Mouse (Mus musculus) heart, embryonic 15.5 days (tissue): ENCODE measurements around the gene Zfp180. TPM values are rescaled to one million over a fixed set of nuclear protein-coding genes. Genes with fewer than 3 reads are reported as not detected.

ENCODE experiments used
- ATAC-seq: fragments of 200-750 bp; cut with Nextera tagmentation; replicated peaks from 2 replicates; pipeline ENCODE4 v1.8.0; 2017; ENCODE audit warnings: low read depth, moderate TSS enrichment; ENCODE audit not compliant: insufficient number of reproducible peaks, insufficient read depth, low FRiP score
- H3K27ac ChIP-seq: fragments of 300-500 bp; sonication (generic); 2 replicates; pipeline ENCODE4 v1.5.1; 2015; ENCODE audit warnings: mild to moderate bottlenecking, inconsistent platforms
- H3K27me3 ChIP-seq: fragments of 300-500 bp; sonication (generic); 2 replicates; pipeline ENCODE4 v1.6.1; 2015; ENCODE audit warnings: inconsistent platforms
- H3K36me3 ChIP-seq: fragments of 300-500 bp; sonication (generic); 2 replicates; pipeline ENCODE4 v1.6.1; 2015; ENCODE audit warnings: mild to moderate bottlenecking, inconsistent platforms
- H3K4me1 ChIP-seq: fragments of 300-500 bp; sonication (generic); replicated peaks from 2 replicates; pipeline ENCODE4 v1.6.1; 2015; ENCODE audit warnings: inconsistent platforms
- H3K4me2 ChIP-seq: fragments of 300-500 bp; sonication (generic); 2 replicates; pipeline ENCODE4 v1.6.1; 2015; ENCODE audit warnings: inconsistent platforms, mild to moderate bottlenecking, moderate library complexity
- H3K4me3 ChIP-seq: fragments of 300-500 bp; sonication (generic); 2 replicates; pipeline ENCODE4 v1.5.1; 2015; ENCODE audit warnings: mild to moderate bottlenecking, inconsistent platforms
- H3K9ac ChIP-seq: fragments of 300-500 bp; sonication (generic); 2 replicates; pipeline ENCODE4 v1.6.1; 2015; ENCODE audit warnings: mild to moderate bottlenecking, inconsistent platforms
- H3K9me3 ChIP-seq: fragments of 300-500 bp; sonication (generic); replicated peaks from 2 replicates; pipeline ENCODE4 v1.6.1; 2016; ENCODE audit warnings: inconsistent platforms
- WGBS: fragments of 180-500 bp; shearing (Covaris S2); methylation state at CpG from one replicate; pipeline ENCODE4 v1.1.7; 2015; ENCODE audit warnings: mixed read lengths; 5-methylcytosine and 5-hydroxymethylcytosine counted together
- polyA plus RNA-seq: library from polyadenylated mRNA; unstranded; fragments of >200 nt; fragmentation: Nextera tagmentation; extraction: Ambion mirVana; gene quantifications from 2 replicates; pipeline ENCODE4 v1.2.1, GENCODE M21; 2015

Zfp180 gene
- polyA plus RNA-seq, 1 experiment from 2014 or later, result 11.5 TPM

DNA sequence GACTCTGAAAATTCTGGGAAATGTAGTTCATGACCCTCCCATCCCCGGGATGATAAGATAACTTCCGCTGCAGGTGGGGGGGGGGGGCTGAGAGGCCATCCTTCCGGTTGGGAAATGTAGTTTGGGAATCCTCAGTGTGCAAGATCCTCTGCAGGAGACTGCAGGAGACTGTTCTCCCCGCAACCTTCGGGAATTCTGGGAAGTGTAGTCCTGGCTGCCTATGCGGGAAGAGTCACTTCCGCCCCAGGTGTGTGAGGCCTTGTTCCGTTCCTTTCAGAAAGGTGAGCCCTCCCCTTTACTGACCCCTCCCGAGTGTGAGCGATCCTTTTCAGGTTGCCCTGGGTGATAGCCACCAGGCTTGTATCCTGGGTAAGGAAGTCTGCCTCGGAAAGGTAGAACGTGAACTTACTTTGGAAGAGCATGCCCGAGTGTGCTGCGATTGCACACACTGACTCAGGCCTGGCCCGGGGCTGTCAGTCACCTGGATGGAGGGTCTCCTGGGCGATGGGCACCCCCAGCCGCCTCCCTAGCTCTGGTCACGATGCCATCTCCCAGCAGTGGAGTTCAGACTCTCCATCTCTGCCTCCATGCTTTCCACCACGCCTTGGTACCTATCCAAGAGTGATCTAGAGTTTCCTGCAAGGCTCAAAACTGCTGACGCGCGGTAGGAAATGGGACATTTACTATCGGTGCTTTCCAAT is 30.6 kb downstream of the Zfp180 start, which contains the start of gene Zfp112:
Gene Zfp112, plus strand, starts transcription at position 159 of the 701 bp plus-strand sequence.
- peak within 1 kb of the TSS; percentile 71 for H3K9ac ChIP-seq
- ATAC-seq, result peak; percentile 96
- peaks cover 5% of the 10 kb centered on the region for H3K4me1 ChIP-seq
- WGBS, result 1% methylated on average over 23 of the region's 23 CpGs
- peak within 1 kb of the TSS; percentile 78 for H3K27ac ChIP-seq
- H3K4me2 ChIP-seq, result peak within 1 kb of the TSS; percentile 82
- peak within 1 kb of the TSS; percentile 63 for H3K4me3 ChIP-seq
- H3K27me3 ChIP-seq, result no peaks in the 10 kb centered on the region
- H3K9me3 ChIP-seq, result peaks cover 11% of the 10 kb centered on the region; the same call in 1 of the 2 replicates
- H3K36me3 ChIP-seq, result peaks cover 23% of the 10 kb centered on the region

DNA sequence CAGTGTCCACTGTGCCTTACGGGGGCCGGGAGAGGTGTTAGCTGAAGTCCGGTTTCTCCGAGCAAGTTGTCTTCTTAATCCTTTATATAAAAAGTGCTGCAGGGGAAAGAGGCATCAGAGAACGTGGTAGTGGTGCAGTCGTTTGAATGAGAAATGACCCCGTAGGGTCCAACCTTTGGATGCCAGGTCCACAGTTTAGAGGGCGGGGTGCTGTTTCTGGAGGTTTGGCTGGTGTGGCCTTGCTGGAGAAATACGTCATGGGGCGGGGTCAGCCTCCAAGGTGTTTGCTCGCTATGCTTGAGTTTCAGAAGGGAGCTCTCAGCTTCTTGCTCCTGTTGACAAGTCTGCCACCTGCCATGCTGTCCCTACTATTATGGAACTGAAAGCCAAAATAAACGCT is 31.3 kb downstream of the Zfp180 start:
- Histone ChIP-seq H3K27me3 (no peaks in the 10 kb centered on the region), H3K4me1 (peaks cover 5% of the 10 kb centered on the region), H3K4me3 (peak overlapping the region; percentile 63), H3K4me2 (peak overlapping the region; percentile 82), H3K9ac (peak overlapping the region; percentile 71), H3K27ac (peak overlapping the region; percentile 78), H3K36me3 (peaks cover 16% of the 10 kb centered on the region), H3K9me3 (peaks cover 4% of the 10 kb centered on the region; the same call in 1 of the 2 replicates)
- no peak for ATAC-seq
- 11% methylated on average over 12 of the region's 12 CpGs for whole genome bisulfite sequencing

DNA sequence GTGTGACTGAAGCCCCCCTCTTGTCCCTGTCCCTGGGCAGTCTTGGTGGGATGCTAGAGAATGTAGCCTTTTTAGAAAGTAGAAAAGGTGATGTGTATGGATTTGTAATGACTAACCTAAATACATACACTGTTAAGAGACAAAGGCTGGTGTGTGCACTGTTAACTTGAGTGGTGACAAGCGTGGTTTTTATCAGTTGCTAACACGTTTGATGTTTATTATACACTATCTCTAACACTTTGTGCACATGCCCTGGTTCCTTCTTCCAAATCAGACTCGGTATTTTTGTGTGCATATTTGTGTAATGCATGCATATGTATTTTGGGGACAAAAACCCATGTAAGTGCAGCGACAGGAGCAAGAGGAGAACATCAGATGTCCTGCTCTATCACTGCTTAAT is 34.9 kb downstream of the Zfp180 start:
- WGBS, result 64% methylated on average over 4 of the region's 4 CpGs

DNA sequence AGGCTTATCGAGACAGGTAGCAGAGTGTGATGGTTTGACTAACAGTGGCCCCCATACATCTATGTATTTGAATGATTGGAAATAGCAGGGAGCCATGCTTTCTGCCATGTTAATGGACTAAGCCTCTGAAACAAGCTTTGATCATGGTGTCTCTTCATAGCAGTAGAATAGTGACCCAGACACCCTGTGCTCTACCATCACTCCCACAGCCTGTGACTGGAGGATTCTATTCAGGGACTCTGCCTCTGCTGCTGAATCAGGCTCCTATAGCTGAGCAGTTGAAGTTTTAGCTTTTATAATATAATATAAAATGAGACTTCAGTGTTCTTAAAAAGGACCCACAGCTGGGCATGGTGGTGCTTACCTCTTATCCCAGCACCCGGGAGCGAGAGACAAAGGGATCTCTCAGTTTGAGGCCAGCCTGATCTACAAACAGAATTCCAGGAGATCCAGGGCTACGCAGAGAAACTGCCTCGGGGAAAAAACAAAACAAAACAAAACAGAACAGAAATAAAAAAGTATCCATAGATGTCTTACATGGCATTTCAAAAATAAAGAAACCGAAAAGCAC is 51.8 kb downstream of the Zfp180 start:
- peak overlapping the region; percentile 75 for H3K9ac ChIP-seq
- no peak overlapping the region for H3K27ac ChIP-seq
- H3K4me3 ChIP-seq, result peak overlapping the region; percentile 76
- peaks cover 23% of the 10 kb centered on the region for H3K36me3 ChIP-seq
- H3K27me3 ChIP-seq, result no peaks in the 10 kb centered on the region
- WGBS, result 18% methylated on average over 6 of the region's 6 CpGs
- H3K4me1 ChIP-seq, result peaks cover 11% of the 10 kb centered on the region
- H3K4me2 ChIP-seq, result peak overlapping the region; percentile 74
- ATAC-seq, result no peak
- no peaks in the 10 kb centered on the region for H3K9me3 ChIP-seq

More for the DNA sequence above, 34.9 kb downstream of the Zfp180 start:
- ATAC-seq, result no peak
- H3K4me2 ChIP-seq, result no peak overlapping the region
- no peaks in the 10 kb centered on the region for H3K27me3 ChIP-seq
- H3K27ac ChIP-seq, result no peak overlapping the region
- no peak overlapping the region for H3K4me3 ChIP-seq
- no peak overlapping the region for H3K9ac ChIP-seq
- H3K9me3 ChIP-seq, result no peaks in the 10 kb centered on the region
- peaks cover 5% of the 10 kb centered on the region for H3K4me1 ChIP-seq
- H3K36me3 ChIP-seq, result no peaks in the 10 kb centered on the region

DNA sequence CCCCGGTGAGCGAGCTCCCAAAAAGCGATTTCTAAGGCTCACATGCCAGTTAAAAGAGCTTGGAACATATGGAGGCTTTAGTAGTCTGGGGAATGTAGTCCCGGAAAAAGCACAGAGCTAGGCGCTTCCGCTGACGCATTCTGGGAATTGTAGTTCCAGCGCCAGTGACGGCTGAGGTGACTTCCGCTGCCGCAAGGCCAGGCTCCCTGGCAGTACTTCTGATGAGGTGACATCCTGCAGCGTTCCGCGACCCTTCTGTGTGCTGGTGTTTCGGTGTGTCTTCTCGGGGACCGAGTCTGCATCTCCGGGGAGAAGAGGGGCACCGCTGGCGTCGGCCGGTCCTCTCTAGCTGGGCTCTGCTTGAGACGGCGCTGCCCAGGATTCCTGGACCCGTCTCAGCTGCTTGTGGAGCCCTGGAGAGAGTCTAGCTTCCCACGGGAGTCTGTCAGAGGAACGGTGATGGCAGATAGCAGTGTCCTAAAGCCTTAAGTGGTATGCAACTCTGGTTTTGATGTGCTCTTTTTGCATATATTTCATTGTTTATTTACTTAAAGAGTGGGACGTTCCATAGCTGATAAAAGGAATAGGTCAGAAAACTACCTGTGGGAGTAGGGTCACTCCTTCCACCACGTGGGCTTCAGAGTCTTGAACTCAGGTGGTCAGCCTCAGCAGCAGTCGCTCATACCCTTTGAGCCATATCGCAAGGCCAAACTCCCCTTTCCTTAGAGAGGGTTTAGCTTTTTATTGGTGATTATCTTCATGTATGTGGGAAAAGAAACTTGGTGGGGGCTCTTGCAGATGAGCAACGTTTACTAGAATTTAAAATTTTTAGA is 52.5 kb downstream of the Zfp180 start, which contains the start of gene Zfp235:
Gene Zfp235, plus strand, starts transcription at position 174 of the 833 bp plus-strand sequence.
- H3K4me2 ChIP-seq, result peak within 1 kb of the TSS; percentile 74
- H3K9me3 ChIP-seq, result no peaks in the 10 kb centered on the region
- peaks cover 11% of the 10 kb centered on the region for H3K4me1 ChIP-seq
- peak; percentile 93 for ATAC-seq
- H3K36me3 ChIP-seq, result peaks cover 30% of the 10 kb centered on the region
- 3% methylated on average over 32 of the region's 32 CpGs for WGBS
- peak within 1 kb of the TSS; percentile 76 for H3K4me3 ChIP-seq
- H3K9ac ChIP-seq, result peak within 1 kb of the TSS; percentile 75
- H3K27me3 ChIP-seq, result no peaks in the 10 kb centered on the region
- peak within 1 kb of the TSS; percentile 45 for H3K27ac ChIP-seq

DNA sequence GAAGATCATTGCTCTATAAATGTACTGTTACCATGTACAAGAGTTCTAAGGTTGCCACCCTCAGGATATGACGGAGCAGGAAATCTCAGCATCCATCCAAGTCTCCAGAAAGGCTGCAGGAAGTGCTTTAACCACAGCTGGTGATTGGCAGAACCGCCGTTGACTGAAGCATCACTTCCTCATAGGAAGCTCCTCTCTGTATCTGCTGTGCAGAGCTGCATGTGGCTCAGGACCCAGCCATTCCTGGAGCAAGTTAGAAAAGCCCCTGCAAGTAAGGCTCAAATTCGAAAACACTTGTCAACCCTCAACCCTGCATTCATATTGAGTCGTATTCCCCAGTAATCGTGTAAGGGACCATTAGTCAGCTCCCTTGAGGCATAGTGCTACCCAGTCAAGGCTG is 60.8 kb downstream of the Zfp180 start:
- WGBS, result 87% methylated on average over 6 of the region's 6 CpGs
- Histone ChIP-seq H3K4me3 (no peak overlapping the region), H3K27ac (no peak overlapping the region), H3K9me3 (no peaks in the 10 kb centered on the region), H3K9ac (no peak overlapping the region), H3K4me1 (no peaks in the 10 kb centered on the region), H3K4me2 (no peak overlapping the region), H3K27me3 (no peaks in the 10 kb centered on the region), H3K36me3 (peaks cover 52% of the 10 kb centered on the region)
- no peak for ATAC-seq

DNA sequence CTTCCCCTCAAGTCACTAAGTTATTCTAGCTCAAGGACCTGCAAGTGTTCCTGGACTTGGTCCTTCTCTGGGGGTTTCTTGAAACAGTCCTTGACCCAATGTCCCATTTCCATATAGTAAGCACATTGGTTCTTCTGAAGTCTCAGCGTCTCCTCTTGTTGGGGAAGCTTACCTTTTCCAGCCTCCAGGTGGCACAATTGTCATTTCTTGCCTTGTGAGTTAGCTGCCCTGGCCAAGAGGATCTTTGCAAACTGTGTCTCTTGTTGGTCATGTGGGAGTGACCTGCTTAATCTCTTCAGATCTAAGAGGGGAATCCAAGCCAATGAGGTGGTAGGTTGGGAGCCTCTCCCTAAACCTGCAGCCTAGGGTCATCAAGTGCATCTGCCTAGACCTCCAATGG is 71.5 kb downstream of the Zfp180 start:
- no peak for ATAC-seq
- Histone ChIP-seq H3K4me2 (no peak overlapping the region), H3K27me3 (no peaks in the 10 kb centered on the region), H3K9me3 (no peaks in the 10 kb centered on the region), H3K27ac (no peak overlapping the region), H3K36me3 (no peaks in the 10 kb centered on the region), H3K4me3 (no peak overlapping the region), H3K9ac (no peak overlapping the region), H3K4me1 (no peaks in the 10 kb centered on the region)
- WGBS, result 9% methylated on average over 1 of the region's 1 CpGs

Other genes with a start within 250 kb of the Zfp180 start
- gene Vmn1r176, start 244.6 kb upstream of the Zfp180 start, polyA plus RNA-seq, result not detected in 2 replicates
- not detected in 2 replicates for gene Vmn1r177, start 215.5 kb upstream of the Zfp180 start, polyA plus RNA-seq
- not detected in 2 replicates for gene Vmn1r178, start 189.9 kb upstream of the Zfp180 start, polyA plus RNA-seq
- gene Vmn1r179, start 154.9 kb upstream of the Zfp180 start, polyA plus RNA-seq, result not detected in 2 replicates
- not detected in 2 replicates for gene Vmn1r180, start 131.3 kb upstream of the Zfp180 start, polyA plus RNA-seq
- gene Vmn1r181, start 107.3 kb upstream of the Zfp180 start, polyA plus RNA-seq, result not detected in 2 replicates
- not detected in 2 replicates for gene V1rd19, start 80.2 kb upstream of the Zfp180 start, polyA plus RNA-seq
- gene Vmn1r183, start 28.7 kb upstream of the Zfp180 start, polyA plus RNA-seq, result not detected in 2 replicates
- 5.3 and 6.3 TPM in 2 replicates for gene Zfp112, start 30.4 kb downstream of the Zfp180 start, polyA plus RNA-seq
- gene Zfp235, start 52.2 kb downstream of the Zfp180 start, polyA plus RNA-seq, result 7.8 and 8.9 TPM in 2 replicates
- gene Zfp114, start 93.1 kb downstream of the Zfp180 start, polyA plus RNA-seq, result 3.0 and 3.4 TPM in 2 replicates
- 5.9 and 6.4 TPM in 2 replicates for gene Zfp111, start 129.5 kb downstream of the Zfp180 start, polyA plus RNA-seq
- 2.9 and 3.5 TPM in 2 replicates for gene Zfp109, start 155.6 kb downstream of the Zfp180 start, polyA plus RNA-seq
- gene Zfp108, start 172.9 kb downstream of the Zfp180 start, polyA plus RNA-seq, result 2.1 and 3.0 TPM in 2 replicates
- 5.4 and 6.5 TPM in 2 replicates for gene Zfp93, start 188.5 kb downstream of the Zfp180 start, polyA plus RNA-seq
- 14.3 and 19.4 TPM in 2 replicates for gene Zfp61, start 219.3 kb downstream of the Zfp180 start, polyA plus RNA-seq
- 4.3 and 5.5 TPM in 2 replicates for gene Zfp94, start 234.7 kb downstream of the Zfp180 start, polyA plus RNA-seq